Mouse (Mus musculus) heart, postnatal 0 days (tissue): ENCODE results near the gene Lrrc28.

Source experiments
- CTCF ChIP-seq: IDR thresholded peaks from 2 replicates; pipeline ENCODE4 v1.5.1; 2016; ENCODE audit warnings: antibody characterized with exemption, control low read depth, low read depth
- EP300 ChIP-seq: IDR thresholded peaks from 2 replicates; pipeline ENCODE4 v1.6.1; 2016; ENCODE audit warnings: antibody characterized with exemption, low read depth

DNA sequence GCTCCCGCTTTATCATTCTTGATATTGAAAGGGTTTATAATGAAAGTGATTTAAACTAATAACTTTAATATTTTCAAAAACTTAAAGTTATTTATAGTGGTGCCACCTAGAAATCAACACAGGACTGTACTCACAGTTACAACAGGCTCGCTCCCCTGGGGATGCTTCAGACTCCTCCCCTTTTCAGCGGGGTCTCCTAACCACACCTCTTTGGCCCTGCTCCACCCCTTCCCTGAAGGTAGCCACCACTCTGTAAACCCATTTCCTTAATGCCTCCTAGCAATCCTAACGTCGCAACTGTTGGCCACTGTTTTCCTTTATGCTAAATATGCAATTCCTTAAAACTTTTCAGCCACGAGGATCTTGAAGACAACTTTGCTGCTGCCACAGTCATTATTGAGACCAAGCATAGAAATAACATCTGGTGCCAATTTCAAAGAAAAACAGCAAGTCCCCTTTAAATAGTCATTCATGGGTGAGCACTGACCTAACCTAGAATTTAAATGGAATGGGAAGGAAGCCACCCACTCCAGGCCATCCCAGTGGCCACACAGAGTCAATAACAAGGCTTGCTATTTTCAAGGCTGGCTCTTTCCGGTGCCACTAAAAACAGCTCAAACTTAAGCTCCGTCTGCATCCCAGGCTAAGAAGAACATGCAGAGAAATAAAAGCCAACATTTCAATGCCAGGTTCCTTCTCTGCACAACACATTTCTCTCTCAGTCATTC is 78.4 kb downstream of the Lrrc28 start:
- TF ChIP-seq CTCF, result no peak
- TF ChIP-seq EP300, result no peak
